Mouse (Mus musculus) heart, adult 2 months (tissue): ENCODE results near the gene Tpt1. TPM values are rescaled to one million over a fixed set of nuclear protein-coding genes. Genes with fewer than 3 reads are reported as not detected.

Experiments used
- DNase-seq, 2 experiments: peaks; one replicate each; pipeline ENCODE4 v3.0.0; 2021
- H3K27ac ChIP-seq: fragments of 200-600 bp; 2 replicates; pipeline ENCODE4 v1.8.1; 2022
- H3K27me3 ChIP-seq: fragments of 200-500 bp; 2 replicates; pipeline ENCODE4 v1.6.1; 2012; ENCODE audit warnings: mild to moderate bottlenecking, low read length, inconsistent platforms, mixed read lengths; ENCODE audit not compliant: control insufficient read depth, insufficient read depth
- H3K36me3 ChIP-seq: fragments of 200-500 bp; 2 replicates; pipeline ENCODE4 v1.6.1; 2012; ENCODE audit warnings: low read length, inconsistent platforms; ENCODE audit not compliant: control insufficient read depth, insufficient read depth
- H3K4me1 ChIP-seq: fragments of 200-500 bp; 2 replicates; pipeline ENCODE4 v1.6.1; 2011; ENCODE audit warnings: low read length; ENCODE audit not compliant: control insufficient read depth, insufficient read depth
- H3K4me3 ChIP-seq: fragments of 200-600 bp; 2 replicates; pipeline ENCODE4 v1.8.1; 2022
- H3K79me2 ChIP-seq: fragments of 200-500 bp; replicated peaks from 2 replicates; pipeline ENCODE4 v1.6.1; 2012; ENCODE audit warnings: mild to moderate bottlenecking, inconsistent platforms, low read length, moderate library complexity, mixed read lengths; ENCODE audit not compliant: control insufficient read depth, insufficient read depth
- H3K9ac ChIP-seq: fragments of 200-500 bp; 2 replicates; pipeline ENCODE4 v1.6.1; 2012; ENCODE audit warnings: low read depth, mild to moderate bottlenecking, control low read depth, inconsistent platforms, low read length, mixed read lengths
- CTCF ChIP-seq: fragments of 200-600 bp; IDR thresholded peaks from 2 replicates; pipeline ENCODE4 v1.8.1; 2022; ENCODE audit warnings: antibody characterized with exemption, mild to moderate bottlenecking, moderate library complexity
- EP300 ChIP-seq: fragments of 200-500 bp; IDR thresholded peaks from 2 replicates; pipeline ENCODE4 v1.6.1; 2011; ENCODE audit warnings: low read depth, low read length, control low read depth; ENCODE audit not compliant: insufficient read depth
- POLR2A ChIP-seq: fragments of 200-500 bp; IDR thresholded peaks from 2 replicates; pipeline ENCODE4 v1.6.1; 2011; ENCODE audit warnings: mild to moderate bottlenecking, low read depth, low read length, control low read depth; ENCODE audit not compliant: insufficient read depth
- whole genome bisulfite sequencing: fragments of 180-500 bp; shearing (Covaris S2); methylation state at CpG from one replicate; pipeline ENCODE4 v1.1.7; 2018; 5-methylcytosine and 5-hydroxymethylcytosine counted together
- intact Hi-C: fragments of 180-260 bp; cut with DNase I; formaldehyde crosslinking; loops from one replicate; pipeline ENCODE4 v1.15.1; 2025
- polyA plus RNA-seq: library from polyadenylated mRNA; depleted of rRNA; stranded (reverse); fragments of >200 nt; gene quantifications from 2 replicates; pipeline ENCODE4 v1.2.3, GENCODE M21; 2012; rRNA removed
- total RNA-seq, 2 experiments: library from RNA; stranded (reverse); gene quantifications; 2 replicates each; pipeline ENCODE4 v1.2.3; 2021

The Tpt1 gene
- total and polyA plus RNA-seq, 3 experiments = 1,026 to 3,343 (median 2,957) TPM

DNA sequence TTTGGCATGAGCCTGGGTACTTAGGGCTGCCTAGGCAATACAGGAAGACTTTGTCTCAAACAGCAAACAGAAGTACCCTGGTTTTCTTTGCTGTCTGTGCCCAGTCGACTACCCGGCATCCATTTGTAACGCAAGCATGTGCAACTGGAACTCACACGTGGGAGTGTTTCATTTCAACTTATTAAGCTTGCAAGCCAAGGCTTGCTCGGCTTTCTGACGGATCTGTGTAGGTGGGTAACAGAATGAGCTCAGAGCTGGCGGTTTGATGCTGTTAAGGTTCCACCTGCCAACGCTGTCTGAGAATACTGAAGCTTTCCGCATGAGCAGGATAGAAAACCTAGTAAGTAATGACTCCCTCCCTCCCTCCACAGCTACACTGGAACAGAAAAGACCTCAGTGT is 47.2 kb downstream of the Tpt1 start:
- Histone ChIP-seq H3K27ac (no peak overlapping the region), H3K79me2 (no peaks in the 10 kb centered on the region), H3K27me3 (no peaks in the 10 kb centered on the region), H3K36me3 (no peaks in the 10 kb centered on the region; the same call in 1 of the 2 replicates), H3K9ac (no peak overlapping the region), H3K4me3 (no peak overlapping the region), H3K4me1 (no peaks in the 10 kb centered on the region)
- intact Hi-C loops = no loop called here
- TF ChIP-seq CTCF = no peak
- no peak for TF ChIP-seq POLR2A
- no peak for TF ChIP-seq EP300
- DNase-seq = no peak
- 85% methylated on average over 9 of the region's 9 CpGs for WGBS

Other genes starting within 250 kb of the Tpt1 start
- gene Erich6b, start 202.8 kb upstream of the Tpt1 start, total RNA-seq = not detected
- not detected in 2 replicates for gene Erich6b, start 202.8 kb upstream of the Tpt1 start, polyA plus RNA-seq
- gene Cog3, start 90.6 kb upstream of the Tpt1 start, total RNA-seq = 10 to 100 TPM; 13.1 to 14.0 TPM
- 6.0 and 11.7 TPM in 2 replicates for gene Cog3, start 90.6 kb upstream of the Tpt1 start, polyA plus RNA-seq
- 10 to 100 TPM; 13.9 to 15.2 TPM for gene Slc25a30, start 58.1 kb upstream of the Tpt1 start, total RNA-seq
- gene Slc25a30, start 58.1 kb upstream of the Tpt1 start, polyA plus RNA-seq = 6.3 and 7.2 TPM in 2 replicates
- not detected for gene Kctd4, start 109.9 kb downstream of the Tpt1 start, total RNA-seq
- gene Kctd4, start 109.9 kb downstream of the Tpt1 start, polyA plus RNA-seq = not detected in 2 replicates
- gene Gtf2f2, start 165.8 kb downstream of the Tpt1 start, total RNA-seq = 10 to 100 TPM; 10.2 to 12.3 TPM
- 2.6 and 3.3 TPM in 2 replicates for gene Gtf2f2, start 165.8 kb downstream of the Tpt1 start, polyA plus RNA-seq